Mouse (Mus musculus) CH12.LX (cell line): ENCODE results near the gene Hist1h4k.

Experiments
- NRF1 ChIP-seq: IDR thresholded peaks from 2 replicates; pipeline ENCODE4 v1.6.1; 2014; ENCODE audit warnings: low read depth, mild to moderate bottlenecking, inconsistent platforms, low read length, improper control_type of control experiment, moderate library complexity
- POLR2AphosphoS2 ChIP-seq: IDR thresholded peaks from 2 replicates; pipeline ENCODE4 v1.6.1; 2011; ENCODE audit warnings: low read depth, low read length, improper control_type of control experiment
- UBTF ChIP-seq: IDR thresholded peaks from 2 replicates; pipeline ENCODE4 v1.6.1; 2012; ENCODE audit warnings: low read depth, mild to moderate bottlenecking, inconsistent platforms, low read length, improper control_type of control experiment, moderate library complexity

DNA sequence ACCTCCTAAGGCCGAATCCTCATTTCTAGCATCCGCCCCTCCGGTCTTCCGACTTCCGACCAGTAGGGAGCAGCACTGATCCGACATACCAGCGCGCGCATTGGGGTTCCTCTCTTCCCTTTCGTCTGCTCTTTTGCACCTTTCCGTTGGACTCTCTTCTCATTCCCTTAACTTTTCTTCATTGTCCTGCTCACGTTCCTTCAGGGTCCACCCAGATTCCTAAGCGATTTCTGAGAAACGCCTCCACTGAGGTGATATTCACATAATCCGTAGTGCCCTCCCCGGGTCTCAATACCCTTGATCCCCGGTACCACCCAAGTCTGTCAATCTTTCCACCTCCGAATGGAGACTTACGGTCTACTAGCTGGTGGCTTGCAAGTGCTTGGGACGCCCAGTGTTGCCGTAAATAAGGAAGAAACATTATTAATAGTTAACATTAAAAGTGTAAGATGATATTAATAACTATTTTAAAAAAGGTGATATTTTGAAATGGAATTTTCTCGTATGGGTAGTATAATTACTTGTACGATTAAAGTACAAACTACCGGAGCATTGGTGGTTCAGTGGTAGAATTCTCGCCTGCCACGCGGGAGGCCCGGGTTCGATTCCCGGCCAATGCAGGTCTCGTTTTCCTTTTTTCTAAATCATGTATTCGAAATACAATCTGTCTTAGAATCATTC is 40.1 kb downstream of the Hist1h4k start:
- TF ChIP-seq POLR2AphosphoS2 = no peak
- 0 out of 2 replicates have a peak, but pooled peaks have one; percentile 38 for TF ChIP-seq NRF1
- TF ChIP-seq UBTF = no peak
